Comparison of ENCODE assay signal across 8 mouse cellular contexts in genomic region chr1:164247971-164248370, GRCm38 (mm10). TPM values are rescaled to one million over a fixed set of nuclear protein-coding genes. Genes with fewer than 3 reads are reported as not detected.
DNase-seq lines count a peak whose midpoint lies in the region; ATAC-seq and TF ChIP-seq lines count a peak whose summit lies in the region.

No protein-coding gene starts in this region.

- peak overlapping the region; percentile 91 for H3K4me2 ChIP-seq in heart, embryonic 13.5 days
- H3K4me2 ChIP-seq in limb, embryonic 15.5 days, result peak overlapping the region; percentile 67
- peak overlapping the region; percentile 87 for H3K4me2 ChIP-seq in myocyte (ENCODE audit: low read depth)

- intact Hi-C loops in left cerebral cortex, adult 2 months (cut with DNase I), result loop anchor here (5.0 kb wide), 1 partner anchor 1701 kb away; the partner anchor contains the start of gene Mettl13

- H3K27me3 ChIP-seq in heart, embryonic 13.5 days (replicated peaks), result no peaks in the 10 kb centered on the region
- H3K27me3 ChIP-seq in limb, embryonic 15.5 days, result no peaks in the 10 kb centered on the region
- H3K27me3 ChIP-seq in myocyte (ENCODE audit: control insufficient read depth, insufficient read depth, insufficient read length), result no peaks in the 10 kb centered on the region

- peak overlapping the region; percentile 76 for H3K27ac ChIP-seq in left cerebral cortex, adult 2 months
- peak overlapping the region; percentile 89 for H3K27ac ChIP-seq in heart, embryonic 13.5 days (replicated peaks)
- H3K27ac ChIP-seq in limb, embryonic 15.5 days, result 0 out of 2 replicates have a peak overlapping the region, but pooled peaks have one; percentile 75

- 12% methylated on average over 10 of the region's 10 CpGs for WGBS in heart, embryonic 13.5 days
- 15% methylated on average over 10 of the region's 10 CpGs for WGBS in limb, embryonic 15.5 days

- H3K4me1 ChIP-seq in heart, embryonic 13.5 days, result peaks cover 31% of the 10 kb centered on the region
- peaks cover 21% of the 10 kb centered on the region for H3K4me1 ChIP-seq in limb, embryonic 15.5 days

- H3K4me3 ChIP-seq in left cerebral cortex, adult 2 months, result peak overlapping the region; percentile 87
- peak overlapping the region; percentile 86 for H3K4me3 ChIP-seq in heart, embryonic 13.5 days
- peak overlapping the region; percentile 82 for H3K4me3 ChIP-seq in limb, embryonic 15.5 days
- H3K4me3 ChIP-seq in myocyte, result peak overlapping the region; percentile 38

- no peaks in the 10 kb centered on the region for H3K9me3 ChIP-seq in heart, embryonic 13.5 days
- no peaks in the 10 kb centered on the region for H3K9me3 ChIP-seq in limb, embryonic 15.5 days

- H3ac ChIP-seq in myocyte (ENCODE audit: control insufficient read depth, insufficient read length), result peak overlapping the region; percentile 82

- peaks cover 31% of the 10 kb centered on the region for H3K79me2 ChIP-seq in myocyte (ENCODE audit: control insufficient read depth, insufficient read depth)

- no peaks in the 10 kb centered on the region for H3K36me3 ChIP-seq in heart, embryonic 13.5 days
- H3K36me3 ChIP-seq in limb, embryonic 15.5 days, result no peaks in the 10 kb centered on the region
- no peaks in the 10 kb centered on the region for H3K36me3 ChIP-seq in myocyte (ENCODE audit: control insufficient read depth, insufficient read depth)

- H3K9ac ChIP-seq in heart, embryonic 13.5 days, result peak overlapping the region; percentile 80
- peak overlapping the region; percentile 45 for H3K9ac ChIP-seq in limb, embryonic 15.5 days

- TF ChIP-seq POLR2A in myocyte (IDR thresholded peaks at IDR 0.05; ENCODE audit: insufficient read length, low read depth), result no peak

- no peak for TF ChIP-seq CTCF in left cerebral cortex, adult 2 months (IDR thresholded peaks at IDR 0.05)

- ATAC-seq in heart, embryonic 13.5 days (ENCODE audit: extremely low read depth, insufficient number of reproducible peaks, low FRiP score, low TSS enrichment), result no peak
- no peak for ATAC-seq in limb, embryonic 15.5 days (ENCODE audit: insufficient number of reproducible peaks, low FRiP score, low TSS enrichment, low read depth)

- DNase-seq in left cerebral cortex, adult 2 months (ENCODE audit: extremely low spot score in 1 of 2, low spot score in 2 of 2), result no peak
- no peak for DNase-seq in left cerebral cortex, adult 11 months (ENCODE audit: low spot score)
- peak; percentile 50 for DNase-seq in cerebellum, adult 9-11 months
- no peak for DNase-seq in frontal cortex, postnatal 14 days (ENCODE audit: low spot score in 2 of 2)
- no peak for DNase-seq in right cerebral cortex, adult 2 months (ENCODE audit: low spot score in 2 of 2)

TF ChIP-seq in myocyte, 11 proteins besides CTCF, POLR2A, EP300 and RAD21:
- TF ChIP-seq POLR2AphosphoS2 (IDR thresholded peaks at IDR 0.05; ENCODE audit: insufficient read length, low read depth) (peak; percentile 31), E2F4 (IDR thresholded peaks at IDR 0.05; ENCODE audit: insufficient read depth) (no peak)
TF ChIP-seq in myocyte: peak in this region for 1.

RNA-seq across cellular contexts. Expression of gene Slc19a2, which starts 0.9 kb away (rescaled TPM):
- total RNA-seq in left cerebral cortex, adult 2 months (2021), result 10 to 100 TPM; 14.4 to 16.2 TPM
- polyA plus RNA-seq in heart, embryonic 13.5 days (2015; fragmentation: Nextera tagmentation; extraction: Ambion mirVana), result 6.6 and 8.7 TPM in 2 replicates
- 11.6 and 11.9 TPM in 2 replicates for polyA plus RNA-seq in limb, embryonic 15.5 days (2015; fragmentation: Nextera tagmentation; extraction: Ambion mirVana)
- polyA plus RNA-seq in myocyte (2012; fragmentation: generic; extraction: Trizol), result 6.2 TPM

RNA-seq across cellular contexts. Expression of gene Ccdc181, which starts 27.4 kb away (rescaled TPM):
- 10 to 100 TPM; 21.7 to 23.9 TPM for total RNA-seq in left cerebral cortex, adult 2 months (2021)
- polyA plus RNA-seq in heart, embryonic 13.5 days (2015; fragmentation: Nextera tagmentation; extraction: Ambion mirVana), result 8.7 and 9.5 TPM in 2 replicates
- polyA plus RNA-seq in limb, embryonic 15.5 days (2015; fragmentation: Nextera tagmentation; extraction: Ambion mirVana), result 5.5 and 6.4 TPM in 2 replicates
- polyA plus RNA-seq in myocyte (2012; fragmentation: generic; extraction: Trizol), result 4.1 TPM

RNA-seq across cellular contexts. Expression of gene Nme7, which starts 56.0 kb away (rescaled TPM):
- total RNA-seq in left cerebral cortex, adult 2 months (2021), result 10 to 100 TPM; 22.7 to 24.9 TPM
- 21.4 and 22.7 TPM in 2 replicates for polyA plus RNA-seq in heart, embryonic 13.5 days (2015; fragmentation: Nextera tagmentation; extraction: Ambion mirVana)
- polyA plus RNA-seq in limb, embryonic 15.5 days (2015; fragmentation: Nextera tagmentation; extraction: Ambion mirVana), result 30.3 and 31.4 TPM in 2 replicates
- 10.7 TPM for polyA plus RNA-seq in myocyte (2012; fragmentation: generic; extraction: Trizol)

RNA-seq across cellular contexts. Expression of gene Blzf1, which starts 59.3 kb away (rescaled TPM):
- 10 to 100 TPM; 22.0 to 24.1 TPM for total RNA-seq in left cerebral cortex, adult 2 months (2021)
- polyA plus RNA-seq in heart, embryonic 13.5 days (2015; fragmentation: Nextera tagmentation; extraction: Ambion mirVana), result 22.4 and 27.0 TPM in 2 replicates
- 45.5 and 46.2 TPM in 2 replicates for polyA plus RNA-seq in limb, embryonic 15.5 days (2015; fragmentation: Nextera tagmentation; extraction: Ambion mirVana)
- 11.4 TPM for polyA plus RNA-seq in myocyte (2012; fragmentation: generic; extraction: Trizol)
